Mouse (Mus musculus) layer of hippocampus, adult 8-10 months (tissue): ENCODE data around the gene Atp11c. TPM values are rescaled to one million over a fixed set of nuclear protein-coding genes. Genes with fewer than 3 reads are reported as not detected.

Source experiments
- DNase-seq, 2 experiments: peaks; one replicate each; pipeline ENCODE4 v3.0.0; 2022; ENCODE audit warnings: low spot score in 2 of 2
- microRNA-seq, 2 experiments: library from miRNA; unstranded; fragments of <30 nt; microRNA quantifications; one replicate each; pipeline ENCODE4 v1.2.0; 2022
- total RNA-seq, 4 experiments: library from RNA; stranded (reverse); gene quantifications; 2 replicates each; pipeline ENCODE4 v1.2.4; 2022

Atp11c gene
- total RNA-seq, 4 experiments from 2014 or later = 9.0 to 10.3 (median 9.6) TPM

- DNase-seq = no peak
Measured at GRCm38 (mm10) chrX:60386852-60387251, 205.6 kb downstream of the Atp11c start.

- no peak for DNase-seq
Measured at GRCm38 (mm10) chrX:60381711-60382110, 210.8 kb downstream of the Atp11c start.

- no peak for DNase-seq
Measured at GRCm38 (mm10) chrX:60380386-60380785, 212.1 kb downstream of the Atp11c start.

- no peak for DNase-seq
Measured at GRCm38 (mm10) chrX:60348741-60349140, 243.8 kb downstream of the Atp11c start.

- no peak for DNase-seq
Measured at GRCm38 (mm10) chrX:60345447-60345846, 247.1 kb downstream of the Atp11c start.

GRCm38 (mm10) chrX:60344991-60345390 lies 247.5 kb downstream of the Atp11c start:
- DNase-seq = no peak

- DNase-seq = no peak
Measured at GRCm38 (mm10) chrX:60329735-60330134, 262.8 kb downstream of the Atp11c start.

- no peak for DNase-seq
Measured at GRCm38 (mm10) chrX:60321321-60321720, 271.2 kb downstream of the Atp11c start.

- DNase-seq = no peak
Measured at GRCm38 (mm10) chrX:60317661-60318060, 274.8 kb downstream of the Atp11c start.

GRCm38 (mm10) chrX:60292335-60292734 lies 300.2 kb downstream of the Atp11c start:
- DNase-seq = no peak

GRCm38 (mm10) chrX:60255346-60255745 lies 337.2 kb downstream of the Atp11c start:
- no peak for DNase-seq

GRCm38 (mm10) chrX:60187726-60188125 lies 404.8 kb downstream of the Atp11c start:
- no peak for DNase-seq

GRCm38 (mm10) chrX:60182611-60183010 lies 409.9 kb downstream of the Atp11c start:
- DNase-seq = no peak

GRCm38 (mm10) chrX:60178744-60179458 lies 413.6 kb downstream of the Atp11c start, which contains the start of gene Mcf2:
TSS of gene Mcf2 (minus strand) at chrX:60179089.
- DNase-seq = no peak

GRCm38 (mm10) chrX:60178025-60178743 lies 414.3 kb downstream of the Atp11c start:
- DNase-seq = no peak

Small RNA genes within 50 kb of the gene (microRNA-seq; reads per million reads assigned to microRNA genes)
- gene Mir505 = 59.7 to 149 reads per million in 2 experiments

Other genes starting within 250 kb of the Atp11c start
- gene Gm7073, start 53.4 kb downstream of the Atp11c start, total RNA-seq = not detected